Mouse (Mus musculus) heart, adult 9 months (tissue): ENCODE measurements around the gene Ppp2r5e.

Experiments
- DNase-seq, 2 experiments: peaks; one replicate each; pipeline ENCODE4 v3.0.0; 2022; ENCODE audit warnings: low spot score in 2 of 2

The Ppp2r5e gene

DNA sequence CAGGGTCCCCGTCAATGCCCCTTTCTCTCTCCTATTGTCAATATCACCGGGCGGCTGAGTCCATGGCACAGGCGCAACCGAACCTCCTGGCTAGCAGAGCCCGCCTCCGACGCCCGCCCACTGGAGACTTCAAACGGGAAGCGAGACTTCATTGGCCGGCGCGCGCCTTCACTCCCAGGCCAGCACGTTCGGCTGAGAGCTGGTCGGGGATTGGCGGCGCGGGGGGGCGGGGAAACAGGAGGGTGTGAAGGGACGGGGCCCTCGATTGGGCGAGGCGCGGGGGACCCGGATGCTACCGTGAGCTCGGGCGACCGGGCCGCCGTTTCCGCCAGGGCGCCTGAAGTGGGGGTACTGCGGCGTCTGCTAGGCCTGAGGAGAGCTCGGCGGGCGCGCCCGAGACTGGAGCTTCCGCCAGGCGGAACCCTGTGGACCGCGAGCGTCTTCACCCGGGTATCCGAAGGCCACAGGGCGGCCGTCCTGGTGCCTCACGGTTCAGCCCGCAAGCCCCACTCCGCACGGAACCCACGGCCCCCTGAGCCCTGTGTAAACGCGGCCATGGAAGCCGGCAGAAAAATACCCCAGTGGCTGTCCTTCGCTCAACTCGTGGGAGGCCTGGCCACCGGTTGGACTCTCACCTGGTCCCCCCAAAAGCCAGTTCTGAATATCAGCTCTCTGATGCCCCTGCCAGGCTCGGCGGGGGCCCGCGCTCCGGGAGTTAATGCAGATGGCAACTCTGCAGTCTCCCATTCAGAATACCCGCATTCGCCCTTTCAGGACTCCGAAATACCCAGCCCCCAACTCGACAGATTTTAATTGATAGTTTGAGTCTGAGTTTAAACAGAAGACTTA lies at the start of gene Ppp2r5e:
TSS of gene Ppp2r5e (minus strand) at position 92 of the 849 bp plus-strand sequence.
- peak; percentile 98 to 99 for DNase-seq

GRCm38 (mm10) chr12:75645780-75646179 lies 49.7 kb upstream of the Ppp2r5e start:
- DNase-seq, result no peak

GRCm38 (mm10) chr12:75641726-75642125 lies 45.7 kb upstream of the Ppp2r5e start:
- no peak for DNase-seq

- no peak for DNase-seq
Measured at GRCm38 (mm10) chr12:75638345-75638744, 42.3 kb upstream of the Ppp2r5e start.

- DNase-seq, result no peak
Measured at GRCm38 (mm10) chr12:75637103-75637502, 41.1 kb upstream of the Ppp2r5e start.

GRCm38 (mm10) chr12:75635771-75636430 lies 39.9 kb upstream of the Ppp2r5e start:
- DNase-seq, result no peak

DNA sequence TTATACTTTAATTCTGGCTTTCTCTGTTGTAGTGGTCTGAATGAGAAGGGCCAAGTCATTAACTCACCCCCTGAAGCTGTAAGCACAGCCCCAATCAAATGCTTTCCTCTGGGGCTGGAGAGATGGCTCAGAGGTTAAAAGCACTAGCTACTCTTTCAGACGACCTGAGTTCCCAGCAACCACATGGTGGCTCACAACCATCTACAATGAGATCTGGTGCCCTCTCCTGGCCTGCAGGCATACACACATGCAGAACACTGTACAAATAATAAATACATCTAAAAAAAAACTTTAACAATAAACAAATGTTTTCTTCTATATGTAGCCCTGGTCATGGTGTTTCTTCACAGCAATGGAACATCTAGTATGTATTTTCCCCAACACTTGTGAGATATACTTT lies 33.6 kb upstream of the Ppp2r5e start:
- DNase-seq, result no peak

DNA sequence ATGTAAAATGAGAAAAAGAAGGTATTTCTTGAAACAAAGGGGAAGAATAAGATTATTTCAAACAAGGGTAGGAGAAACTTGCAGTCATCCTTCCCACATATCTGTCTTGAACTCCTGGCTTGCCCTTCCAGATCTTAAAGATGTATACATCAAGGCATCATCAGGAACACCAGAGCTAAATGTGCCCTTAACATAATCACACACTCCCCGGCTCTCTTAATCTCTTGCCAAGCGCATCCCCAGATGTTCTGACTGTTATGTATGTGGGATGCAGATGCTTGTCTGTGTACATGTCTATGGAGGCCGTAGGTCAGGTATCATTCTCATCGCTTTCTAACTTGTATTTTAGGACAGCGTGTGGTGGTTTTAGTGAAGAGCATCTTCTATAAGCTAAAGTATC lies 27.2 kb upstream of the Ppp2r5e start:
- DNase-seq, result no peak

GRCm38 (mm10) chr12:75622835-75623234 lies 26.8 kb upstream of the Ppp2r5e start:
- no peak for DNase-seq

DNA sequence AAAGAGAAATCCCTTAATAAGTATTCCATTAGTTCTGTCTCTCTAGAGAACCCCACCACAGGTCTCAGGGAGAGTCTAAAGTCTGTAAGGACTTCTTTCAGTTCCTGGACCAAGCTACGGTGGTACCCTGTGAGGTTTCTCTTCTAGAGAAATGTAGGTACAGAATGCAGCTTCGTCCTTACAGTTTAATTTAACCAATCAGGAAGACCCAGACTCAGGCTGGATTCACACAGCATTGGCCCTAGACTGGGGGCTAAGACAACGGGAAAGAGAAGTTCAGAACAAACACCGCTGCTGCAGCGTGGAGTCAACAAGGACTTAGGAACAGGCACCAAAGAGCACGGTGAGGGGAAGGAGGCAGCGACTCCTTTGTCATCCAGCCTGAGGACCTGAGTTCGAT lies 20.8 kb upstream of the Ppp2r5e start:
- DNase-seq, result no peak

DNA sequence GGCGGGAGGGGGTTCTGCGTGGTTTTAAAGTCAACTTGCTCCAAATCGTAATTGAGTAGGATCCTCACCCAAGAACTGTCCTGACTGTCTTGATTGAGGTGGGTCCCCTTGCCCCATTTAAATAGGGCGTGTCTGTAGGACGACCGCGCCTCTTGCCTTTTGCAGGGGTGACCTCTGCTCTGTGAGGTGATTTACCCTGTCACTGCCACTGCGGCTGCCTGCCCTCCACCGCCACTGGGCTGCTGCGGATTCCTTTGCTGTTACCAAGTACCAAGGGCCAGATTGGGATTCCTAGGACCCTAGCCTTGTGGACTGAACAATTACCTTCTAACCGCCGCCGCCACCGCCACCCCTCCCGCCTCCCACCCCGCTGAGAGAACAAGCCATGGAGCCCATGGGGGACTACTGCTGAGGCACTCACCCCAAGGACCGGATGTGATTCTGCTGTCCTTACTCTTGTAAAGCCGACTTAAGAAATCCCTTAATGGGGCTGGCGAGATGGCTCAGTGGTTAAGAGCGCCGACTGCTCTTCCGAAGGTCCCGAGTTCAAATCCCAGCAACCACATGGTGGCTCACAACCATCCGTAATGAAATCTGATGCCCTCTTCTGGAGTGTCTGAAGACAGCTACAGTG lies 20.2 kb upstream of the Ppp2r5e start:
- DNase-seq, result peak; percentile 20 to 23

DNA sequence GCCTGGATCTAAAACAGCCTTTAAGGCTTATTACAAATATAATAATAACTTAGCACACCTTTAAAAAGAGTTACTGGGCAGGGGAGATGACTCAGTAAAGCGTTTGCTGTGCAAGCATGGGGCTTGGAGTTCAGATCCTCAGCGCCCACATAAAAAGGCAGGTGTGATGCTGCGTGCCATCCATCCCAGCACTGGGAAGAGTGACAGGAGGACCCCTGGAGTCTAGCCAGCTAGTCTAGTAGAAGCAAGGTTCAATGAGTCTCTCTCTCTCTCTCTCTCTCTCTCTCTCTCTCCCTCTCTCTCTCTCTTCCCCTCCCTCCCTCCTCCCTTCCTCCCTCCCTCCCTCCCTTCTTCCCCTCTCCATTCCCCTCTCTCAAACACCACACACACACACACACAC lies 19.5 kb upstream of the Ppp2r5e start:
- DNase-seq, result no peak

GRCm38 (mm10) chr12:75612711-75613110 lies 16.7 kb upstream of the Ppp2r5e start:
- DNase-seq, result no peak

DNA sequence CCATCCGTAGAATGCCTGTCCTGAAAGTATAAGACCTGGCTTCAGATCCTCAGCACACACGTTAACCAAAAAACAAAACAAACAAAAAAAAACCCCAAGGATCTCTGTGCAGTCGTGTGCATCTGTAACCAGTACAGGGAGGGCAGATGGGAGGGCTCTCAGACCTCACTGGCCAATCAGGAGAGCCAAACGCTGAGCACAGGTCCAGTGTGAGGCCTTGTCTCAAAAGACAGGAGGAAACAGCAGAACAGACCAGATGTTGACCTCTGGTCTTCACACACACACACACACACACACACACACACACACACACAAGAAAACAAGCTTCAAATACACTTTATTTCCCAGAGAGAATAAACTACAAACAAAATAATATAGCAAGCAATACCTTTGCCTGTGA lies 3.4 kb upstream of the Ppp2r5e start:
- DNase-seq, result no peak

GRCm38 (mm10) chr12:75598988-75599387 lies 2.9 kb upstream of the Ppp2r5e start:
- DNase-seq, result no peak

GRCm38 (mm10) chr12:75597707-75598106 lies 1.7 kb upstream of the Ppp2r5e start:
- no peak for DNase-seq

- peak; percentile 21 to 52 for DNase-seq
Measured at GRCm38 (mm10) chr12:75595291-75596153, 523 bp downstream of the Ppp2r5e start.

DNA sequence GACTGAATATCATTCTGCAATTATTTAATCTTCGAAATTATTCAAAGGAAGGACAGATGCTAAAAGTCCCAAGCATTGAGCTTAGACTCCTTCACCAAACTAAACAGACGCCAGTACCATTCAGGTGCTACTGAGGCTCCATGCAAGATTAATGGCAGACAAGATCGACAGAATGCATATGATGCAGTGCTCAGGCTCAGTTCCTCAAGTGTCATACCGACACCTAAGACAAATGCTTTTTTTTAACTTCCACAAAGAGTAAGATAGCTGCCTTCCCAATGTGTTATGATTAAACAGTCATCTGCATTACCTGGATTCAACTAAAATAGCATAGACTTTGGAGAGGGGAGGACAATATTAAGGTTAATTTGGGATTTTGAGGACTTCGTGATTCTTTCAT lies 1.6 kb downstream of the Ppp2r5e start:
- no peak for DNase-seq

- no peak for DNase-seq
Measured at GRCm38 (mm10) chr12:75593817-75594216, 2.2 kb downstream of the Ppp2r5e start.

DNA sequence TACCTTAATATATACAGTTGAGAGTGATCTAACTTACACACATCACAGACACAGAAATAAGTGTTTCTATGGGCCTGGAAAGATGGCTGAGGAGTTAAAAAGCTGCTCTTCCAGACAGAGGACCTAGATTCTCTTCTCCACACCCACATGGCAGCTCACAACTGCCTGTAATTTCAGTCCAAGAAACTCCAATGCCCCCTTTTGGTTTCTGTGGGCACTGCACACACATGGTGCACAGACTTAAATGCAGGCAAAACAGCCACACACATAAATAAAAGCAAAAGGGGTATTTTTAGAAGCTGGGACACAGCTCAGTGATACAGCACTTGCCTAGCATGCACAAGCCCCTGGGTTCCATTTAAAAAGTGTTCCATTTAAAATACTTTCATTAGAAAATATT lies 8.5 kb downstream of the Ppp2r5e start:
- DNase-seq, result no peak

DNA sequence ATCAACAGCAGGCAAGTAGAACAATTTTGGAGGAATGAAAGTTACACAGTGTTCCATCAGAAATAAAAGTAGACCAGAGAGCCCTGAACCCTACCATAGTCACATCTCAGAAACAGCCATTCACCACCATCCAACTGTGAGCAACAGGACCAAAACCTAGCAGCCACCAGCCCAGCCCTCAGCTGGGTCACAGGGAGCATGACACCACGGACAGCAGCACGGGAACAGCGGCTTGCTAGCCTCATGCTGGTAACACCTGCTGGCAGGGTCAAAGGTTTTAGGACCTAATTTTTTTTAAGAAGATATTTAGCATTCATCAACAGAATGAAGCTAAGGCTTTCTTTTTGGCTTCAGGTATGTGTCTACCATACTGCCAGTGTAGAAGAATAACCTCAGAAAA lies 12.3 kb downstream of the Ppp2r5e start:
- DNase-seq, result no peak

DNA sequence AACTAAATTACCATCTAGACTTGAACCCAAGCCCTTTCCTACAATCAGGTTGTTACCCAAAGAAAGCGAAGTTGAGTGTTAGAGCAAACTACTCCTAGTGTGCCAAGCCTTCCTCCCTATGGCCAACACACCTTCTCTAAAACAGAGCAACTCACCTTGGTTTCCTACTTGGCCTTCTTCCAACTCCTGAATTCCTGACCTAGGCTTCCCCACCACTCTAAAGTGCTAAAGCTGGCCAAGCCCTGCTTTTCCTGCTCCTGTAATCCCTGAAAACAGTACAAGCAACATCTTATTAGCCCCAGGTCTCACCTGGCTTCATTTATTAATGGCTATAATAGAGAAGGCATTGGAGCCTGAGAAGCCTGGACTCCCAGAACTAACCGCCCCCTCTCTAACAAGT lies 17.0 kb downstream of the Ppp2r5e start:
- DNase-seq, result no peak
